Mouse (Mus musculus): ENCODE measurements around the gene Snap91.
A peak's percentile ranks its signal among the peaks of the same experiment; 100 is the strongest.

Gene Snap91

DNA sequence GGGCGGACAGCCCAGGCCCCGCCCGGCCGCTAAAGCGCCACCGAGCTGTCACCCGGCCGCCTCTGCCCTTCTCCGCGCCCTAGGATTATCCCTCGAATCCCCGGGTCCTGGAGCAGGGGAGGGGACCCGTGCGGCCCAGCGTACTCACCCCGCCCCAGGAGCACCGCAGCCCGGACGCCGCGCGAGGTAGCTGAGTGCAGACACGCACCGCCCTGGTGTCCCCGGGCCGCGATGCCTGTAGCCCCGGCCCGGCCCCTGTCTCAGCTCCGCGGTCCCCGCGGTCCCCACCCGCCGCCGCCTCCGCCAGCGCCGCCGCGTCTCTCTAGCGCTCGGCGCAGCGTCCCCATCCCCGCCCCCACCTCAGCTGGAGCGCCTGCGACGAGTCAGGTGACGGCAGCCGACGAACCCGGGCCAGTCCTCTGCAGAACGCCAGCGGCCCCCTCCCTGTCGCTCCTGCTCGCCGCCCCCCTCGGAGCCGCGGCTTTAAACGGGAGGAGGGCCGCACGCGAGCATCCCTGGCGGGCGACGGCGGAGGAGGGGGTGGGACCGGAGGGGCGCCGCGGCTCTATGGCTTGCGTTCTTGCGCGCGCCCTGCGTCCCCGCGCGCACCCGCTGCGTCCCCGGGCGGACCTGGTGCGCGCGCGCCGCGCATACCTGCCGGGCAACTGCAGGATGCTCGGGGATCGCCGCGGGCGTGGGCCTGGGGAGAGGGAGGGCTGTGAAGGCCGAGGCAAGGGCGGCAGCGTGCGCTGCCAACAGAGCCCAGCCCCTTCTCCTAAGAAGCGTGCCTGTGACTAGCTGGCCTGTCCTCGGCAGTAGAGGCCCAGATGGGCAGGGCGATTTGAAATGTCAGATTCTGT lies at the start of gene Snap91:
Gene Snap91 (minus strand): TSS at position 542 of the 860 bp plus-strand sequence.
- peak; percentile 90 for DNase-seq

DNA sequence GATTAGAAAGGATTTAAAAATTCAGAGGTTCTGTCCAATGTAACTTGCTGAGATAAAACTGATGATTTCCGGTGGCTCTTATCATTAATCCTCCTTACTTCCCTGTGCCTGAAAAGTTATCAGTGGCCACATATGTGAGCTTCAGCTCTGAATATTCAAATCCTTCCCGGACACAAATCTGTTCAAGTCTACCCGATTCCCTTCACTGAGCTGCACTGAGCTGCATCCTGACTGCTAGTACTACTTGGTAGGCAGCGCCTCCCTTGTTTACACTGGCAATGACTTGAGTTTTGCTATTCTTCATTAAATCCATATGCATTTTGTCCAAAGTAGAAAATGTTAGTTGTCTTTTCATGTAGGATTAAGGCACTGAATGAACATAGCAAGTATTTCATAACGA lies 46.1 kb upstream of the Snap91 start:
- DNase-seq, result no peak

DNA sequence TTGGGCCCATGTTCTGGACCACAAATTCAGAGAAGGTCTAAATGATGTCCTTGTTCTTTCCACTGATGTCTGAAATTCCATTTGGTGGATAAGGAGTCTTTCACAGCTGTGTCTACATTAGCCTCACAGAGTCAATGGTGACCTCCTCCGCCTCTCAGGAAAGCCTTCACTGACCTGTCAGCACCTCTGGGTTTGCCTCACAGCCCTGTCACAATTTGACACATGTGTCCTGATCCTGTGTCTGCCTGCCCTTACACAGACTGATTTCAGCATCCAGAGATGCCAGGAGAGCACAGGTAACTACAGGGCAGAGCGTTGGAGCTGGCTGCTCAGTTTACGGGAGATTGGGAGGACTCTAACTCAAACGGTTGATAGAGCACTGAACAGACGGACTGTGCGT lies 45.2 kb upstream of the Snap91 start:
- DNase-seq, result no peak

DNA sequence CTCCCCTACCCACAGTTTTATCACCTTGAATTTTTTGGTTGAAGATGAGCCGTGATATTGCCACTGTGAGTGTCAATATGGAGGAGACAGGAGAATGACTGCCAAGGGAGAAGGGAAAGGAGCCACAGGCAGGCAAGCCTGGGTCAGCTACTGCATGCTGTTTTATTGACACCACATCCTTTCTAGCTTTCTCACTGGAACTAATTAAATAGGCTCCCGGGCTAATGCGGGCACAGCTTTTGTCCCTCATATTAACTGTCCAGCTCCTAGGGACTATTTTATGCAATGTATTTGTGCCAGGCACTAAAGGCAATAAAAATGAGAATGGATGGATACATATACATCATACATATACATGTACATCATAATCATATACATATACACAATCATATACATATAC lies 42.0 kb upstream of the Snap91 start:
- no peak for DNase-seq

DNA sequence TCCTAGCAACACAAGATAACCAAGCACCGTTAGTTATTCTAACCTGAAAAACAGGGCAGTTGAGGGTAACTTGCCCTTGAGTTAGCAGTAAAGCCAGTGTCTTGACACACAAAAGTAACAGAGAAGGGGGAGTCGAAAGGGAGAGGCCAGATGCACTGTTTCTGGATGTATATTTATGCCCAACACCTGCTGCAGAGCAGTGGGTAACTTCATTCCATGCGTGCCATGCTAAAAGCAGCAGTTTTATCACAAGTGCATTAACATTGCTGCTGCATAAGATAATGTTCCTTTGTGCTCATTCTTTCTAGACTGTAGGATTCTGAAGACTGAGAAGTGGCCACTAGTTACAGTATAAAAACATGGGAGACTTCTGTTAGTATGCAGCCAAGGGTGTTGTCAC lies 36.1 kb upstream of the Snap91 start:
- no peak for DNase-seq

DNA sequence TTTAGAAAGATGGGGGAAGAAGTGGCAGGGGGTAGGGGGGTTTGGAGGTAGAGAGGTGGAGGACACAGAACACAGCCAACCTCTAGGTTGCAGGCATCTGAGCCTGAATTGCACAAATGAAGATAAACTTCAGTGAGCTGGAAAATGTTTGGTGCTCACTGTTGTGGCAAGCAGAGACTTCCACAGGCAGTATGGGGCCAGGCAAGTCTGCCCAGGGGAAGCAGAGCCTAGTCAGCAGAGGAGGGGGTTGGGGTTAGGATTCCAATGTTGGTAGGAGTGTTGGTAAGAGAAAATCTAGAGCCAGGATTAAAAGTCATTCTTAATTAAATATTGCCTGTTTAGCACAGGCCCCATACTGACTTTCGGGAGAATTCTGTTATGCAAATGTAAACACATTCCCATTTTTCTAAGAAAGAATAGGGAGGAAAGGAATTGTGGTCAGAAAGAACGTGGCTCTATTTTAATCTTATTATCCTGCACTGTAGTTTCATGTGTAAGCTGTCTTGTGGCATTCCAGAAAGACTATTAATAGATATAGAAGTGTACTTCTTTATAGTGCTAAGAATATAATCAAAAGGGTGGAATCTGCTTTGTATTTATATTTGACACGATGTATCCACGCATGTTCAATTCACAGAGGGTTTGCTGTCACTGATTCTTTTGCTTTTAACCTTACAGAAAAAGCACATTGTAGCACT lies 19.2 kb upstream of the Snap91 start:
- no peak for DNase-seq

DNA sequence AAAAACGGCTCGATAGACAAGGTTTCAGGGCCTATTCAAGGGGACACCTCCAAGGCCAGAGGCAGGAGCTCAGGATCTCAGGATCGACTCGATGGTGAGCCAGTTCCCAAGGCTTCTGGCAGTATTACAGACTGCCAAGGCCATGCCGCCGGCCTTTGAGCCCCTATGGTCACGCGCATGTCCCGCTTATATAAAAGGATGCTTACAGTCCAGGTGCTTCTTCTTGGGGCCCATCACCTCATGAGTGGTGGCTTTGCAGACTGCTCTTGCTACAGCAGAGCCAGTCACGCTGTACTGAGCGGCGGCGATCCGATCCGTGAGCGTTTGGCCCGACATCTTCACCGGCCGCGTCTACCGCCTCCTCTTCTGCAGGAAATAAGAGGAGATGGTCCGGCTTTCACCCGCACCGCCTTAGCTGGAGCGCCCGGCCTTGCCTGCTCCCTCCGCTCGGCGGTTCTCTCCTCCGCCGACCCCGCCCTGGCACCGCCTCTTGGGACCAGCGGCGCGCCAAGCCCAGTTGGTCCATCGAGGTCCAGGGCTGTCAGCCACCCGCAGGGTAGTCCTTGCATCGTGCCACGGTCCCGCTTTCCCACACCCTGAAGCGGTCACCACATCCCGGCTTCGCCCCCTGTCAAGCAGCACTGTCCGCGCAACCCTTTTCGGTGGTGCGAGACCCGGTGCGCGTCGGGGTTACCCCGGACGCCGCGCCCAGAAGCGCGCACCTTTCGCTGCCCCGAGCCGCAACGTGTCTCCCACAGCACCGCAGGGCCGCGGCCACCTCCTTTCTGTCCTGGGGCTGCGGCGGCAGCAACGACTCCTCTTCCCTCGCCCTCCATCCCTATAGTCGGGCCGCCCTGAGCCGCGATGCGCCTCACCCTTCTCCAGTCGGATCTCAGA lies 990 bp downstream of the Snap91 start:
- DNase-seq, result peak; percentile 20

DNA sequence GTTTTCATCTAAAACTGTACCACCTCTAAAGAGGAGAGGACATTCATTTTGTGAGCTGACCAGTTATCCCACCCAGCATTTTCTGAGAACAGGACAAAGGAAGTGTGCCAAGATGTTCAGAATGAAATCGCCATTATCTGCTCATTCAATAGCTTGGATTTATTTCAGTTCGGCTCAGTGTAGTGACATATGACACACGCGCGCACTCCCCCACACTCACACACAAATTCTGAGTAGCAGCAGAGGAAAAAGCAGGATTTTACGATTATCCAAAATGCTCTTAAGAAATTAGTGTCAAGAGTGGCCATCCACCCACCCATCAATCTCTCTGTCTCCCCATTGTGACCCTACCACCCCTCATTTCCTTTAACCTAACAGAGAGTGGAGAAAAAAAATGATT lies 1.7 kb downstream of the Snap91 start:
- no peak for DNase-seq

DNA sequence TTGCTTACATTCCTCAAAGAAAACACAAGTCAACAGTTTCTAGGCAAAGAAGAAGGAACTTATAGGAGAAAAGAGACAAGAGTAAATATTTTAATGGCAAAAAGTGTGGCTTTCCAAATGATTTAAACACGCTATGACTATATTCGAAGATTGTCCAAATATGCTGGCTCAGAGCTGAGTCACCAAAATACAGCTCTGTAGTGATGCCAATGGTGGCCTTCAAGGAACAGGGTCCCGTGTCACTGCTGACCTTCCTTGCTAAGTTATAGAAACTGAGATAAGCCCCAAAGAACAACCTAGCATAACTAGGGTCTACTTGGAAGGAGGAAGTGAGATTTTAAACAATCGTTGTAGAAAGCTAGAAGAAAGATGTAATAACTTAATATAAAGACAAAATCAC lies 6.8 kb downstream of the Snap91 start:
- no peak for DNase-seq

DNA sequence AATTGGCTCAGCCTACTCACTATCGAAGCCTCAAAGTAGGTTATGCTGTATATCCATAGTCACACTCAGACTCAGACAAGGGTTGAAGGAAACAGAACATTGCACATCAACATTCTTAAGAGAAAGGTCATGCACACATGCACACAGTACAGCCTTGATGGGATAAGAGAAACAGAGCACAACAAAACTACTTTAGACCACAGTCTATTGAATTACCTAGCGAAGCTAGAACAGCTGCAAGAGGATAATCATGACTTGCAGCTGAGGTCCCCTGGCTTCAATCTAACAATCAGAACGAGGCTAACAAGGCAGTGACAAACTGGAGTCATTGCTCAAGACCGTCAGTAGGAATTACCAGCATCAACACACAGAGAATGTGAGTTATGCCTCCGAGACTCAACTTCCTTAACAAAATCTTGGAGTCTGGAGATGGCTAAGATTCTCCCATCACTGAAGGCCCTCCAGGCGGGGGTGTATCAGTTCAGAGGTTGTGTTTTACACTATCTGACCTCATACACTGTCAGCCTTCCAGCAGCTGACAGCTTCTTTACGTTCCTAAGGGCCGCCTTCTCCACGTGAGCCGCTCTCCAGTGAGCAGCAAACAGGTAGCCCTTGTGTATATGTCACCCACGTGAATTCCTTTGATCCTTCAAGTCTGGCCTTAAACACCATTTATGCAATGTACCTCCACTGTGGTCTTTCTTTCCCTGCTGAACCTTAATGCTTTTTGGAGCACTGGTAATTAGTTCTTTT lies 10.7 kb downstream of the Snap91 start:
- DNase-seq, result no peak

DNA sequence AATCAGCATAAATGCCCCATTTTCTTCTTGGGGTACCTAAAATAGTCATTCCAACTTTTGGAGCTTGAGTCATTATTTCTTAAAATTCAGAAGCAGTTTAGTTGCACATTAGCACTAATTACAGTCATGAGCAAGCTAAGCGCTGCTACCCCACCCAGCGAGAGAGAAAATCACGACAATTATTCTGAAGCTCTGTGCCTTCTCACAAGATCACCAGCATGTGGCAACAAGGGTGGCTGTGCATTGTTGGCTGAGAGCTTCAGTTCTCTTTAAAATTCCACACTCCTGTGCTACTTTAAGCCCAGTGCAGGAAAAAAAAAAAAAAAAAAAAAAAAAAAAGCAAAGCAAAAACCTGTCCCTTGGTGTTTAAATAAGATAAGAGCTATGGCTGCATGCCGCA lies 22.4 kb downstream of the Snap91 start:
- no peak for DNase-seq

DNA sequence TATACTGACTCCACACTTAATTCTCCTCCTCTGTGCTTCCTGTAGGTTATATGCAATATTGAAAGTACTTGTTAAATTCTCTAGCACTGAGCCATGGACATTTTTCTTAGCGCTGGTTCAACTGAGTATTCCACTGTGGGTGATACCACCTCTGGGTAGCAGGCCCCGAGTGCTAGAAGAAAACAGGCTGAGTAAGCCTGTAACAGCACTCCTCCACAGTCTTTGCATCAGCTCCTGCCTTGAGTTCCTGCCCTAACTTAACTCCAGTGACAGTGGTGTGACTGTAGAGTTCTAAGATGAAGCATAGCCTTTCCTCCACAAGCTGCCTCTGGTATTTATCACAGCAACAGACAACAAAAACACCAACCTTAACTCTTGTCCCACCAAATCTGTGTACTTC lies 22.8 kb downstream of the Snap91 start:
- DNase-seq, result no peak

DNA sequence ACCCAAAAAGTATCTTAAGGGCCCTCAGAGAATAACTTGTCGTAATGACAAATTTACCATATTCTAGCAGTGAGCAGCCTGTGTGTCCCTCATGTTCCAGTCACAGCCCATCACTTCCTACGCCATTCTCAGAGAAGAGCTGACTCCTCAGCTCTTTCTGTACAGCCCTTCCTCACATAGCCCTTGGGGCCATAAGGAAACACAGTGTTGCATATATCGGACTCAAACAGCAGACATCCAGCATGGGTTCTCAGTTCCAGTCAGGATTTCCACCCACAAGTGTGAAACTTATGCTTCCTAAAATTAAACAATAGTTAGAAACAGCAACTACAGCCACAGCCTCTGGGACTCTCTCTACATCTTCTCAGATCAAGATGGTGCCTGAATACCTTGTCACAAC lies 27.6 kb downstream of the Snap91 start:
- no peak for DNase-seq

DNA sequence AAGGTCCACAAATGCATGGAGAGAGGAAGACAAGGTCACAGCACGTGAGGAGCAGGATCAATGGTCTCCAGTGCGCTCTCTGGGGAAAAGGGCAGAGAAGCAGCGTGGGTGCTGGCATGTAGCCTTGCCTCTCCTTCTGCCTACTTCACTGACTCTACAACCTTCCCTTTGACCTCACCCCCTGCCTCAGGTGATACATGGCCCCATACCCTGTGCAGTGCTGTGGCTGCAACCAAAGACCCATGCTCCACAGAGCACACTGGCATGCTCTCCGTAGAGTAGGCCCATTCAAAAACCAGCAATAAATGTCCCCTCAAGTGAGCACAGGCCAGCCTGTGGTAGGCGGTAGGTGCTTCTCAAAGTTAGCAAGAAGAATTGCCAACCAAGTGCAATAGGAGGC lies 28.8 kb downstream of the Snap91 start:
- no peak for DNase-seq

DNA sequence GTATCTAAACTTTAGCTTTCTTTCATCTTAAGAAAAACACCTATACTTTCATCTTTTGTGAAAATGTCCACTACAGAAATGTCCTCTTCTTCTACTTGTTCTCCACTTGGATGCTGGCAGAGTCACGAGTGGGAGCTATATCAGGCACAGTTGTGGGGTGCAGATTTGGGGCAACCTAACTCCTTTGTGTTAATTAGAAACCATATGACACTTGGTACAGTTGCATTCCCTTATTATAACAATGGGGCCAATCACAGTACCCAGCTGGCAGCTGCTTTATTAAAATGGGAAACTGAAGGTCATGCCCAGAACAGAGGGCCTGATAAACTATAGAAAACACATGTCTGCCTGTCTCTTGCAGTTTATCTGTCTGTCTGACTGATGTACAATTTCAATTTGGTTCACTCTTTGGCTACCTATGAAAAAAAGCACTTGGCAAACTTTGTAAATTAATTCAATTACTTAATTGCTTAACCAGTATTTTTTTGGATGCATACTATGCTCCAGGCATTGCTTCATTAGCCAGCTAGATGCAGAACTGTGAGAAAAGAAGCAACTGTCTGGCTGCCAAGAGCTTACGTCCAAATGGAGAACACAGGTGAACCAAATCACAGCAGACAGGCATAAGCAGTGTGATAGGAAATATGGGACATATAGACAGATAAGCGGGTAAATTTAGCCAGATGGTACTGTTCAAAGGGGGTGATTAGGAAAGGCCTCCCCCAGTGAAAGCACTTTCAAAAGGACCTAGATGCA lies 29.8 kb downstream of the Snap91 start:
- DNase-seq, result no peak

DNA sequence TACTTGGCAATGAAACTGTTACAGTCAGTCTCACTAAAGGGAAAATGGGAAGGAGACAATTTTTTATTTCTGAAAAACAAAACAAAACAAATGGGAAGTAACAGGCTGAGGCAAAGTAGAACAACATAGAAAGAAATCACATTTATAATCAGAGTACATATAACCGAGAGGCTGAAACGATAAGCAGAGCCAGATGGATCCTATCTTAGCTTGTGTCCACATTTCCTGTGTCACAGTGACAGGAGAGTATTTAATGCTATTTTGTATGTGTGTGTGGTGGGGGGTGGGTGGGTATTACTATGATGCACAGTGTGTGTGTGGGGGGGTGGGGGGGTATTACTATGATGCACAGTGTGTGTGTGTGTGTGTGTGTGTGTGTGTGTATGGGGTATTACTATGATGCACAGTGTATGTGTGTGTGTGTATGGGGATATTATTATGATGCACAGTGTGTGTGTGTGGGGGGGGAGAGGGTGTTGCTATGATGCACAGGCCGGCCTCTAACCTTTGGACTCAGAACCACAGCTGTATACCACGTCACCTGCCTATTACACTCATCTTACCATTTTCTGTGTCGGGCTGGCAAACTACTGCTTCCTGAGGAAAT lies 36.6 kb downstream of the Snap91 start:
- DNase-seq, result no peak

DNA sequence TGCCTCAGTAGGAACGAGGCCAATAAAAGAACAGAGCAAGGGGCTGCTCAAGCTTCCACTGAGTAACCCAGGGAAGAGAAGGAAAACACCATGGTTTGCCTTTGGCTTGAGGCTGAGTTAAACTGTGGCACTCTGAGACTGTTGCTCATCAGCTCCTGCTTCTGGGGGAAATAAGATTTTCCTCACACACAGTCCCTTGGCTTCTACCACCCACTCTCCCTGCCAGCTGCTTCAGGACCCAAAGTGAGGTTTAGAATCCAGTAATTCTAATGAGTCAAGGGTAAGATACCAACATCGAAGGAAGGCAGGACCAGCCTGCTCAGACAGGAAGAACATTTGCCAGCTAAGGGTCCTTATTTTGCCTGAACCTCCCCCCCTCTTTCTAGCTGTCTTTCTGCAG lies 50.7 kb downstream of the Snap91 start:
- DNase-seq, result no peak

DNA sequence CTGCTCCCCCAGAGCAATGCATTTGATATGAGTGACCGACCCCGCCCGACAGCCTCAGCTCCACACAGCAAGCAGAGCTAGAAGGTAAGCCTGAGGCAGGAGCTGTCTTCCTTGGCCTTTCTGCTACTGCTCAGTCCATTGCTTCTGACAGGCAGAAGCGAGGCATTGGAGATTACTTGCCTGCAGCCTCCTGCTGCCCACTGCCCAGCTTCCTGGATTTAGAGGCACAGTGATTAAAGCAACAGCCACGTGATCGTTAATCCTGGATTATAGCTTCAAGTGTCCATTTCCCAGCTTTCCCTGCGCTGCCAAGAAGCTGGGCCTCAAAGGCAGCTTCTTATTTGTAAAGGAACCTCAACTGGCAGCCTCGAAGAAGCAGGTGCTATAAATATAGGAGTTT lies 51.4 kb downstream of the Snap91 start:
- no peak for DNase-seq

DNA sequence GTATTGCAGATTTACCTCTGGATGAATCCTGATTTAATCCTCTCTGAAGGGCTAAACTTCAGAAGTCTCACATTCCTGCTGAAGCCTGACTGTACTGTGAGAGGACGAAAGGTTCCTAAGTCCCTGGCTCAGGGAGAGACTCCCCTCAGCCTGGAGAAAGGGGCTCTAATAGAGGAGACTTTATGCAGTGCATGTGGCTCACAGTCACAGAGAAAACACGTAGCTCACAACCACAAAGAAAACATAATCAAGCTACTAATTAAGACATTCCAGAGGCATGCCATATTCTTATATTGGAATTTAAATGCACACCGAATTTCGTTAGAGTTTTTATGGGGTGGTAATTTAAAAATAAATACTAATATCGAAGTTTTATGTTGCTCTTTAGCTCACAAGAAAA lies 61.1 kb downstream of the Snap91 start:
- no peak for DNase-seq

DNA sequence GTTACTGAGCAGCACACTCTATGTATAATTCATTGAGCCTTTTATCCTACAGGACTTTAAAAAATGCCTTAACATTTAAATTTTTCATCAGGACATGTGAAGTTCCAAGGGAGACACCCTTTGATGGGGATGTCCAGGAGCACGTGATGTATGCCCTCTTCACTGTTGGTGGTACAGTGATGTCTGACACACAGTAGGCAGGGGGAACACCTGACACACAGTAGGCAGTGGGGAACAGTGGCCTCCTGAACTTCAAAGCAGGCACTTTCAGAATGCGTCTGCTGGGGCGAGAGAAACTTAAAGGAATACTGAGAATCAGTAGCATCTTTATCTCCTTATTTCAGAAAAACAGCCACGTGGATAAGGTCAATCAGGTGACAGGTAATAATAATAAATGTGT lies 62.8 kb downstream of the Snap91 start:
- DNase-seq, result no peak

DNA sequence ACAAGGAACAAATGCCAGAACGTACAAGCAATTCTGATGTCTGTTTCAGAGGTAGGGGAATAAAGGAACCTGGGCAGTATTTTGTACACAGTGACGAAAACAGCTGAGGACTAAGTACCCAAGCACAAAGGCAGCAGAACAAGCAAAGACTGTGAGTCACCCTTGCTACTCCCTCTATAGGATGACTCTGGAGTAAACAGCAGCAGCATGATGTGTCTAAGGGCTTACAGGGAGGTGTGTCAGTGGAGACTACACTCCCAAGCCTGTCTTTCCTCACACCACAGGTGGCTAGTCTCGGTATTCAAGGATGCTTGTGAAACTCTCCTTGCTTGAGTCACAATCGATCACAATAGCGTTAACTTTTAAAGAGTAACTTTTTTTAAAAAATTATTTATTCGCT lies 66.1 kb downstream of the Snap91 start:
- DNase-seq, result no peak

DNA sequence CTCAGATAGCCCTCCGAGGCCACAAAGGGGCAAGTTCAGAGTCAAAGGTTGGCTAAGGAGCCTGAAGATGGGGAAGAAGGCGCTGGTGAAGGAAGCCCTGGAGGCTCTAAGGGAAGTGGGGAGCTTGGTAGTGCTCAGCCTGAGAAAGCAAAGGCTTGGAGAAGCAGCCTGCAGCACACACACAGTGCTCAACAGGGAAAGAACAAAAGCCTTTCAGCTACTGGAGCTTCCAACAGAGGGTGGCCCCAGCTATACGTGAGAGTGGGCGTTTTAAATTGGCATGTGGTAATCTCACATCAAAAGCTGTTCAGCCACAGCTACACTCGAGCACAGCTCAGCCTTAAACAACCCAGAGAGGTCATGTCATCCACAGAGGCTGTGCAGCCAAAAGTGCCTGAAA lies 67.1 kb downstream of the Snap91 start:
- DNase-seq, result no peak
